Mouse (Mus musculus): ENCODE measurements around the gene Fbxw26. TPM values are rescaled to one million over a fixed set of nuclear protein-coding genes. Genes with fewer than 3 reads are reported as not detected.
"Not testable (repeated sequence)": the region's sequence is repeated elsewhere in the genome, so short reads cannot be mapped to it uniquely, and the experiment has no call there.

The Fbxw26 gene
- 0.06 and 0.09 TPM in 2 replicates for polyA plus RNA-seq (2015; fragmentation: Nextera tagmentation; extraction: Ambion mirVana)

GRCm38 (mm10) chr9:109745989-109746388 lies at the start of gene Fbxw26:
TSS of gene Fbxw26 (minus strand) at chr9:109746089.
- H3K4me1 ChIP-seq; H3K9ac ChIP-seq; H3K36me3 ChIP-seq; H3K4me2 ChIP-seq; H3K4me3 ChIP-seq (replicated peaks); H3K27me3 ChIP-seq (replicated peaks); ATAC-seq (ENCODE audit: insufficient read depth, low FRiP score, low read depth); H3K27ac ChIP-seq; H3K9me3 ChIP-seq: not testable (repeated sequence)
- WGBS = 75% methylated on average over 3 of the region's 3 CpGs

GRCm38 (mm10) chr9:109795221-109795620 lies 49.3 kb upstream of the Fbxw26 start:
- ATAC-seq (ENCODE audit: insufficient read depth, low FRiP score, low read depth) = no peak
- 74% methylated on average over 2 of the region's 2 CpGs for WGBS

DNA sequence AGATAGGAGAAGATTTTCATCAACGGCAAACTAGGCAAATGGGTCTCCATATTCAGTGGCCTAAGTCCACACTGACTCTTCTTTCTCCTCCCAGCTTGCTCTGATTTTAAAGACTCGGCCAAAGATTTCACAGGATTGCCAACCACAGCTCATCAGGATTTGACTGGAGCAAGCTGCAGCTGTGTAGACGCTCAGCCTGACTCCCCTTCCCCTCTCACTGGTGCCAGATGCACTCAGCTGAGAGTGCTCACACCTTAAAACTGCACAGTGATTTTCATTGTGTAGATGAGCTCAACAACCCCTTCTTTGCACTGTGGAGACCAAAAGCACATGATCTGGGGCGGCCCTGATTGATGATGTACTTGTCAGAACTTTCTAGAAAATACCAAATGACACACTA lies 44.7 kb upstream of the Fbxw26 start, which contains the start of gene Fbxw27:
Fbxw27 (minus strand) TSS at position 101 of the 400 bp plus-strand sequence.
- 78% methylated on average over 4 of the region's 4 CpGs for WGBS
- not testable (repeated sequence) for H3K4me2 ChIP-seq; H3K36me3 ChIP-seq; ATAC-seq (ENCODE audit: insufficient read depth, low FRiP score, low read depth); H3K27ac ChIP-seq; H3K9ac ChIP-seq; H3K4me1 ChIP-seq; H3K9me3 ChIP-seq; H3K4me3 ChIP-seq (replicated peaks); H3K27me3 ChIP-seq (replicated peaks)

More at GRCm38 (mm10) chr9:109795221-109795620, 49.3 kb upstream of the Fbxw26 start:
- H3K4me2 ChIP-seq = no peak overlapping the region
- H3K4me1 ChIP-seq = no peaks in the 10 kb centered on the region
- no peak overlapping the region for H3K9ac ChIP-seq
- no peak overlapping the region for H3K27ac ChIP-seq
- no peak overlapping the region for H3K4me3 ChIP-seq (replicated peaks)
- no peaks in the 10 kb centered on the region for H3K27me3 ChIP-seq (replicated peaks)
- H3K9me3 ChIP-seq = no peaks in the 10 kb centered on the region
- no peaks in the 10 kb centered on the region for H3K36me3 ChIP-seq

- H3K4me3 ChIP-seq (replicated peaks); H3K4me2 ChIP-seq; H3K4me1 ChIP-seq; H3K9me3 ChIP-seq; H3K27me3 ChIP-seq (replicated peaks); ATAC-seq (ENCODE audit: insufficient read depth, low FRiP score, low read depth); H3K9ac ChIP-seq; H3K36me3 ChIP-seq; H3K27ac ChIP-seq: not testable (repeated sequence)
- WGBS = 76% methylated on average over 1 of the region's 1 CpGs
These were observed 21.0 kb upstream of the Fbxw26 start for GRCm38 (mm10) chr9:109766841-109767240.

GRCm38 (mm10) chr9:109702600-109702999 lies 43.3 kb downstream of the Fbxw26 start, which contains the start of gene Fbxw18:
TSS of gene Fbxw18 (minus strand) at chr9:109702700.
- ATAC-seq (ENCODE audit: insufficient read depth, low FRiP score, low read depth); H3K27me3 ChIP-seq (replicated peaks); H3K27ac ChIP-seq; H3K4me3 ChIP-seq (replicated peaks); H3K36me3 ChIP-seq; H3K4me1 ChIP-seq; H3K4me2 ChIP-seq; H3K9ac ChIP-seq; H3K9me3 ChIP-seq: not testable (repeated sequence)
- WGBS = 72% methylated on average over 4 of the region's 4 CpGs

GRCm38 (mm10) chr9:109685299-109685698 lies 60.6 kb downstream of the Fbxw26 start:
- Histone ChIP-seq H3K9ac (no peak overlapping the region), H3K9me3 (no peaks in the 10 kb centered on the region), H3K27ac (no peak overlapping the region), H3K4me2 (no peak overlapping the region), H3K27me3 (replicated peaks) (no peaks in the 10 kb centered on the region), H3K36me3 (no peaks in the 10 kb centered on the region), H3K4me3 (replicated peaks) (no peak overlapping the region), H3K4me1 (no peaks in the 10 kb centered on the region)
- ATAC-seq (ENCODE audit: insufficient read depth, low FRiP score, low read depth) = no peak
- WGBS = 9% methylated on average over 1 of the region's 1 CpGs

Other genes starting within 250 kb of the Fbxw26 start
- gene Fbxw15, start 177.8 kb downstream of the Fbxw26 start, polyA plus RNA-seq (2015; fragmentation: Nextera tagmentation; extraction: Ambion mirVana) = not detected in 2 replicates
- not detected in 2 replicates for gene Fbxw24, start 120.0 kb downstream of the Fbxw26 start, polyA plus RNA-seq (2015; fragmentation: Nextera tagmentation; extraction: Ambion mirVana)
- gene Fbxw25, start 81.4 kb downstream of the Fbxw26 start, polyA plus RNA-seq (2015; fragmentation: Nextera tagmentation; extraction: Ambion mirVana) = not detected in 2 replicates
- not detected in 2 replicates for gene Fbxw18, start 43.4 kb downstream of the Fbxw26 start, polyA plus RNA-seq (2015; fragmentation: Nextera tagmentation; extraction: Ambion mirVana)
- not detected in 2 replicates for gene Fbxw27, start 44.6 kb upstream of the Fbxw26 start, polyA plus RNA-seq (2015; fragmentation: Nextera tagmentation; extraction: Ambion mirVana)
- 0.22 TPM in 1 of 2 replicates, not detected in the other for gene Spink8, start 66.2 kb upstream of the Fbxw26 start, polyA plus RNA-seq (2015; fragmentation: Nextera tagmentation; extraction: Ambion mirVana)
- 66.8 and 67.7 TPM in 2 replicates for gene Nme6, start 86.7 kb upstream of the Fbxw26 start, polyA plus RNA-seq (2015; fragmentation: Nextera tagmentation; extraction: Ambion mirVana)
- gene Camp, start 103.5 kb upstream of the Fbxw26 start, polyA plus RNA-seq (2015; fragmentation: Nextera tagmentation; extraction: Ambion mirVana) = 22.7 and 24.2 TPM in 2 replicates
- gene Cdc25a, start 129.5 kb upstream of the Fbxw26 start, polyA plus RNA-seq (2015; fragmentation: Nextera tagmentation; extraction: Ambion mirVana) = 28.8 and 33.2 TPM in 2 replicates
- gene Map4, start 185.4 kb upstream of the Fbxw26 start, polyA plus RNA-seq (2015; fragmentation: Nextera tagmentation; extraction: Ambion mirVana) = 55.6 and 63.8 TPM in 2 replicates

Measured in stomach, embryonic 15.5 days (tissue).